Mouse (Mus musculus) liver, embryonic 15.5 days (tissue): ENCODE results near the gene Smchd1. TPM values are rescaled to one million over a fixed set of nuclear protein-coding genes. Genes with fewer than 3 reads are reported as not detected.
A peak's percentile ranks its signal among the peaks of the same experiment; 100 is the strongest.

Source experiments
- ATAC-seq: fragments of 200-750 bp; cut with Nextera tagmentation; 2 replicates; pipeline ENCODE4 v1.8.0; 2017; ENCODE audit warnings: moderate number of reproducible peaks, mild to moderate bottlenecking, moderate library complexity; ENCODE audit not compliant: insufficient read depth
- H3K27ac ChIP-seq: fragments of 300-500 bp; sonication (generic); replicated peaks from 2 replicates; pipeline ENCODE4 v1.5.1; 2015; ENCODE audit warnings: mild to moderate bottlenecking, inconsistent platforms
- H3K27me3 ChIP-seq: fragments of 300-500 bp; sonication (generic); 2 replicates; pipeline ENCODE4 v1.6.1; 2015; ENCODE audit warnings: mild to moderate bottlenecking, inconsistent platforms
- H3K36me3 ChIP-seq: fragments of 300-500 bp; sonication (generic); replicated peaks from 2 replicates; pipeline ENCODE4 v1.6.1; 2015; ENCODE audit warnings: moderate library complexity, mild to moderate bottlenecking, inconsistent platforms
- H3K4me1 ChIP-seq: fragments of 300-500 bp; sonication (generic); replicated peaks from 2 replicates; pipeline ENCODE4 v1.6.1; 2015; ENCODE audit warnings: inconsistent platforms
- H3K4me2 ChIP-seq: fragments of 300-500 bp; sonication (generic); 2 replicates; pipeline ENCODE4 v1.6.1; 2015; ENCODE audit warnings: moderate library complexity, mild to moderate bottlenecking, inconsistent platforms
- H3K4me3 ChIP-seq: fragments of 300-500 bp; sonication (generic); replicated peaks from 2 replicates; pipeline ENCODE4 v1.5.1; 2015; ENCODE audit warnings: mild to moderate bottlenecking, inconsistent platforms
- H3K9ac ChIP-seq: fragments of 300-500 bp; sonication (generic); 2 replicates; pipeline ENCODE4 v1.6.1; 2015; ENCODE audit warnings: moderate library complexity, mild to moderate bottlenecking, inconsistent platforms
- H3K9me3 ChIP-seq: fragments of 300-500 bp; sonication (generic); replicated peaks from 2 replicates; pipeline ENCODE4 v1.6.1; 2016; ENCODE audit warnings: inconsistent platforms
- WGBS: fragments of 180-500 bp; shearing (Covaris S2); methylation state at CpG from one replicate; pipeline ENCODE4 v1.1.7; 2015; ENCODE audit warnings: mixed read lengths; ENCODE audit not compliant: insufficient replicate concordance; 5-methylcytosine and 5-hydroxymethylcytosine counted together
- polyA plus RNA-seq: library from polyadenylated mRNA; unstranded; fragments of >200 nt; fragmentation: Nextera tagmentation; extraction: Ambion mirVana; gene quantifications from 2 replicates; pipeline ENCODE4 v1.2.1, GENCODE M21; 2015

The Smchd1 gene
- polyA plus RNA-seq, 1 experiment from 2014 or later = 30.6 TPM

GRCm38 (mm10) chr17:71309711-71310485 lies 165.2 kb downstream of the Smchd1 start:
- Histone ChIP-seq H3K4me2 (peak overlapping the region; percentile 100), H3K36me3 (no peaks in the 10 kb centered on the region), H3K27me3 (peaks cover 23% of the 10 kb centered on the region), H3K4me3 (peak overlapping the region; percentile 79), H3K4me1 (peaks cover 34% of the 10 kb centered on the region), H3K27ac (peak overlapping the region; percentile 70), H3K9ac (peak overlapping the region; percentile 81), H3K9me3 (no peaks in the 10 kb centered on the region)
- ATAC-seq = peak; percentile 10; the same call in 1 of the 2 replicates
- 12% methylated on average over 23 of the region's 23 CpGs for WGBS

- Histone ChIP-seq H3K9me3 (no peaks in the 10 kb centered on the region), H3K27me3 (peaks cover 23% of the 10 kb centered on the region), H3K4me1 (peaks cover 34% of the 10 kb centered on the region), H3K9ac (no peak overlapping the region), H3K4me2 (peak overlapping the region; percentile 100), H3K27ac (0 out of 2 replicates have a peak overlapping the region, but pooled peaks have one; percentile 11), H3K4me3 (peak overlapping the region; percentile 79), H3K36me3 (no peaks in the 10 kb centered on the region)
- no peak for ATAC-seq
- WGBS = 53% methylated on average over 14 of the region's 14 CpGs
Observed at GRCm38 (mm10) chr17:71309141-71309540, 166.0 kb downstream of the Smchd1 start.

GRCm38 (mm10) chr17:71308296-71308695 lies 166.8 kb downstream of the Smchd1 start:
- Histone ChIP-seq H3K4me1 (peaks cover 34% of the 10 kb centered on the region), H3K27me3 (peaks cover 23% of the 10 kb centered on the region), H3K9ac (no peak overlapping the region), H3K4me2 (no peak overlapping the region), H3K27ac (no peak overlapping the region), H3K4me3 (no peak overlapping the region), H3K36me3 (no peaks in the 10 kb centered on the region), H3K9me3 (no peaks in the 10 kb centered on the region)
- ATAC-seq = no peak
- WGBS = 82% methylated on average over 5 of the region's 5 CpGs

GRCm38 (mm10) chr17:71307251-71307790 lies 167.8 kb downstream of the Smchd1 start:
- Histone ChIP-seq H3K4me2 (no peak overlapping the region), H3K4me1 (peaks cover 37% of the 10 kb centered on the region), H3K36me3 (no peaks in the 10 kb centered on the region), H3K9me3 (no peaks in the 10 kb centered on the region), H3K9ac (no peak overlapping the region), H3K4me3 (no peak overlapping the region), H3K27ac (no peak overlapping the region; the same call in 1 of the 2 replicates), H3K27me3 (peaks cover 23% of the 10 kb centered on the region)
- ATAC-seq = no peak
- 82% methylated on average over 10 of the region's 10 CpGs for WGBS

- Histone ChIP-seq H3K27ac (no peak overlapping the region; the same call in 1 of the 2 replicates), H3K4me1 (peaks cover 36% of the 10 kb centered on the region), H3K9me3 (no peaks in the 10 kb centered on the region), H3K4me3 (no peak overlapping the region), H3K27me3 (peaks cover 23% of the 10 kb centered on the region), H3K4me2 (no peak overlapping the region), H3K9ac (peak overlapping the region; percentile 20; the same call in 1 of the 2 replicates), H3K36me3 (no peaks in the 10 kb centered on the region)
- 77% methylated on average over 4 of the region's 4 CpGs for WGBS
- no peak for ATAC-seq
Observed at GRCm38 (mm10) chr17:71306716-71307115, 168.4 kb downstream of the Smchd1 start.

- Histone ChIP-seq H3K9me3 (no peaks in the 10 kb centered on the region), H3K4me3 (no peak overlapping the region), H3K27ac (no peak overlapping the region), H3K27me3 (peaks cover 21% of the 10 kb centered on the region), H3K9ac (no peak overlapping the region), H3K36me3 (no peaks in the 10 kb centered on the region), H3K4me1 (peaks cover 29% of the 10 kb centered on the region), H3K4me2 (no peak overlapping the region)
- no peak for ATAC-seq
- 85% methylated on average over 6 of the region's 6 CpGs for WGBS
Observed at GRCm38 (mm10) chr17:71306091-71306490, 169.1 kb downstream of the Smchd1 start.

GRCm38 (mm10) chr17:71303444-71303843 lies 171.7 kb downstream of the Smchd1 start:
- H3K27ac ChIP-seq = no peak overlapping the region
- H3K4me3 ChIP-seq = no peak overlapping the region
- H3K4me2 ChIP-seq = no peak overlapping the region
- H3K27me3 ChIP-seq = no peaks in the 10 kb centered on the region
- 81% methylated on average over 6 of the region's 6 CpGs for WGBS
- H3K9ac ChIP-seq = no peak overlapping the region
- no peak for ATAC-seq
- no peaks in the 10 kb centered on the region for H3K36me3 ChIP-seq
- no peaks in the 10 kb centered on the region for H3K9me3 ChIP-seq
- peaks cover 14% of the 10 kb centered on the region; the same call in 1 of the 2 replicates for H3K4me1 ChIP-seq

GRCm38 (mm10) chr17:71301413-71301812 lies 173.7 kb downstream of the Smchd1 start:
- Histone ChIP-seq H3K4me3 (no peak overlapping the region), H3K4me1 (peaks cover 20% of the 10 kb centered on the region), H3K9me3 (no peaks in the 10 kb centered on the region), H3K36me3 (no peaks in the 10 kb centered on the region), H3K4me2 (no peak overlapping the region), H3K27ac (no peak overlapping the region), H3K9ac (no peak overlapping the region), H3K27me3 (no peaks in the 10 kb centered on the region)
- WGBS = 70% methylated on average over 5 of the region's 5 CpGs
- ATAC-seq = no peak

GRCm38 (mm10) chr17:71300338-71300737 lies 174.8 kb downstream of the Smchd1 start:
- Histone ChIP-seq H3K4me2 (no peak overlapping the region), H3K4me1 (peaks cover 27% of the 10 kb centered on the region), H3K4me3 (no peak overlapping the region), H3K9ac (no peak overlapping the region), H3K27ac (peak overlapping the region; percentile 54; the same call in 1 of the 2 replicates), H3K36me3 (no peaks in the 10 kb centered on the region), H3K27me3 (no peaks in the 10 kb centered on the region), H3K9me3 (no peaks in the 10 kb centered on the region)
- ATAC-seq = no peak
- 44% methylated on average over 2 of the region's 2 CpGs for WGBS

GRCm38 (mm10) chr17:71299879-71300278 lies 175.3 kb downstream of the Smchd1 start:
- Histone ChIP-seq H3K4me2 (no peak overlapping the region), H3K9me3 (no peaks in the 10 kb centered on the region), H3K36me3 (no peaks in the 10 kb centered on the region), H3K27me3 (no peaks in the 10 kb centered on the region), H3K9ac (no peak overlapping the region), H3K4me3 (no peak overlapping the region), H3K27ac (peak overlapping the region; percentile 54), H3K4me1 (peaks cover 32% of the 10 kb centered on the region)
- ATAC-seq = peak; percentile 38; the same call in 1 of the 2 replicates
- 56% methylated on average over 4 of the region's 4 CpGs for WGBS

GRCm38 (mm10) chr17:71294570-71294969 lies 180.6 kb downstream of the Smchd1 start:
- Histone ChIP-seq H3K27ac (peak overlapping the region; percentile 90), H3K4me3 (no peak overlapping the region), H3K27me3 (no peaks in the 10 kb centered on the region), H3K9ac (no peak overlapping the region), H3K4me2 (no peak overlapping the region), H3K36me3 (no peaks in the 10 kb centered on the region), H3K4me1 (peaks cover 74% of the 10 kb centered on the region), H3K9me3 (no peaks in the 10 kb centered on the region)
- no peak for ATAC-seq
- 19% methylated on average over 3 of the region's 3 CpGs for WGBS
